Mouse (Mus musculus) cerebellum, adult (tissue): ENCODE measurements around the gene Krt76.

Experiments used
- ATAC-seq: cut with Nextera tagmentation; 2 replicates; pipeline ENCODE4 v1.9.2; 2017; ENCODE audit warnings: mild to moderate bottlenecking, moderate library complexity, mixed read lengths; ENCODE audit not compliant: insufficient number of reproducible peaks, low FRiP score, low TSS enrichment

The Krt76 gene

DNA sequence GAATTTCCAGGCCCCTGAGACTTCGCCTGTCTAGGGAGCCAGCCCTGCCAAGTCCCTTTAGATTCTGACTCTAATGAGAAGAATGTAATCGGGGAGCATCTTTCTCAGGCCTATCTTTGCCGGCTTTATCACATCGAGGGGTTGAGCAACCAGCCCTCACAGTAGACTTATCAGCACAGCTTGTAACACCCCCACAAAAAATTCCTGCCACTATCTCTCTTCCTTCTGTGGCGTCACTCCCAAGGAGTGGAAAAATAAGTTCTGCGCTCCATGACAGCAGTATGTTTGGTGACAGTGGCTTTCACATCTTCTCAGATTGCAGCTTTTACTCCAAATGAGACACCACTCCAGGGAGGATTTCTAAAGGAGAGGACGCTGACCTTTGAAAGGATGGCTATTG is 26.0 kb downstream of the Krt76 start:
- ATAC-seq, result no peak

DNA sequence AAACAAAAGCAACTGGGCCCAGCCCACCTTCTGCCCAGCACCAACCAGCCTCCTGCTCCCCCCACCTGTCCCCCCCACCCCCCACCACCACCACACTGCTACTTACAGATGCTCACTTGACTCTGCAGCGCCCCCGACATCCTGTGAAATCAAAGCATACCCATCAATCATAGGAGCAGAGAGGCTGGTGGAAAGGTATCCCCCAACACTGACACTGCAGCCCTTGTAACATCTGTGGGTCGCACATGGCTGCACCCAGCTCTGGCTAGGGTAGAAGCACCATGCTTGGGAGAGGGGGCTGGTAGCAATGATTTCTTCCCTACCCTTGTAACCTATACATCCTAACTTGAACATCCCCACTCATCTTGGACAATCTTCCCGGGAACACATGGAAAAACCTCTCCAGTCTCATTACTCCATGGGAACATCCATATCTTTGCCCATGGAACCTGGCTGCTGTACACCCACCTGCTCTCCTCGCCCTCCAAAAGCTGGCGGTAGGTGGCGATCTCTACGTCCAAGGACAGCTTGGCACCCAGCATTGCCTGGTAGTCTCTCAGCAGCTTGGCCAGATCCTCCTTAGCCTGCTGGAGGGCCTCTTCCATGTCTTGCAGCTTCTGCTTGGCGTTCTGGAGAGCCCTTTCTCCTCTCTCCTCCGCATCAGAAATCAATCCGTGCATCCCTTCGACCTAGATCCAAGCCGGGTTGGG is 32.1 kb downstream of the Krt76 start:
- no peak for ATAC-seq

DNA sequence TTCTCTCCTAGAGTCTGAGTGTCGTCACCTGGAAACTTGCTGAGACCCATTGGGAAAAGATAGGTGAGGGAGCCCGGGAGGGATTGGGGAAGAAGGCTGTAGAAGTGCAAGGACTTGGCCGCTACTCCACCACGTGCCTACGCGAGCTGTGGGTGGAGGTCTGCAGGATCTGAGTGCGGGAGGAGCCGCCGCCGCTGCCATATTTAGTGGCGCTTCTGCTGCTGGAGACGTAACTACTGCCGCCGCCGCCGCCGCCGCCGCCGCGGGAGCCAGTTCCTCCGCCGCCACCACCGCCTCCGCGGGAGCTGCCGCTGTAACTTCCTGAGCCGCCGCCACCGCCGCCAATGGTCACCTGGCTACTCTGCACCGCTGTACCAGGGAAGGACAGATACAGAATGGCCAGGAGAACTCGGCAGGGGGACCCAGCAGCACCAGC is 33.0 kb downstream of the Krt76 start:
- no peak for ATAC-seq

DNA sequence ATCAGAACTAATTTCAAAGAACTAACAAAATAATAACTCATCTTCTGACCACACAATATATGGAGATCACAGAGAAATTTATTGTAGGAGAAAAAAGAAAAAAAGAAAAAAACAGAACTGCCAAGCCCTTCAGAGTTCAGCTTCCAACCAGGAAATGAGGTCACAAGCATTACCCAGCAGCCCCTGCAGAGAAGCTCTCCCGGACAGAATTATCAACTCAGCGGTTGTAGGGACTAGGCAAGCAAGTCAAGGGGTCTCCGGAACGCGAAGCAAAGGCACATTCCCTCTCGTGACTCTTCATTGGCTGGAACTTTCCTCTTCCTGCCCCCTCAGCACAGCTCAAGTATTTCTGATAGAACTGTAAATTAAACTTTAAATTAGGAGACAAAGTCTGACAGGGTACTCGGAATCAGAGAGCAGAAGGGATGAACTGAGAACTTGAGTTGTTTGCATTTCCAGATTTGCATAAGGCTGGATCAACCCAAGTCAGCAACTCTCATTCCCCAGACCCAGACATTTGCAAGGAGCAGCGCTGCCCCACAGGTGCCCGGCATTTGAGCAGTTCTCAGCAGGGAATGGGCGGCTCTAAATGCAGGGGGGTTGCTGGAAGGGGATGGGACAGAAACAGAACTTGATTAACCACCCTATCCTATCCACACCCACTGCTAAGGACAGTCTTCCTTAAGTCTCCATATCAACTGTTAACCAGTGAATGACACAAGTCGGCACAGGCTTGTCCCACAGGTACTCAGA is 33.9 kb downstream of the Krt76 start:
- no peak for ATAC-seq

DNA sequence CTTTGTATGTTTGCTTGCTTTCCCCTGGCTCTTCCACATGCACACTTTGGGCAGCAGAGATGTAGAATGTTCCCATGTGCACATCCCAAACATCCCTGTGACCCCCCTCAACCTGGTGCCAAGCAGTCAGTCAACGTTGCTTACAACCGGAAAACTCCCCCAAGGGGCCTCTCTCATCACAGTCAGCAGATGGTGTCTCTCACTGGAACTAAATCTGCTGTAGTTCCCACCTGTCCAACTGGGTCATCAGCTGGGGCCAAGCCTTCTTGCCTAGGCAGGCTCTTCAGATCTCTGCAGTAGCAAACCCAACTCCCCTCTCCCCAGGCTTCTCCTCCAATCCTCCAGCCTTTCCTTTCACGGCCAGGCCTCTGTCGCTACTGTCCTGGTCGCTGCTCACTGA is 36.0 kb downstream of the Krt76 start:
- ATAC-seq, result no peak

DNA sequence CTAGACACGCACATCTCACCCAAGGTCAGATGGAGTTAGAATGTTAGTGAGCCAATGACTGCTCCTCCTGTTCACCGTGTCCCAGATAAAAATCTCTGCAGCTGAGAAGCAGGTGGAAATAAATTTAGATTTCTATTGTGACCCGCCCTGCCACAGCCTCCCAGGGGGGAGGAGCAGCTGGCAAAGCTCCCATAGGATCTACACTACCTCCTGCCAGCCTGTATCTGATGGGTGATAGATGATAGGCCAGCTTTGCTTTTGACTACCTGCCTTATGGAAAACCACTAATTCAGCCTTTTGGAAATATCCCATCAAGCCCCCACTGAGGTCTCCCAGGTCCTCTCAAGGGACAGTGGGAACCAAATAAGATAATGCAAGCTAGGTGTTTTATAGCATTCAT is 37.0 kb downstream of the Krt76 start:
- no peak for ATAC-seq

DNA sequence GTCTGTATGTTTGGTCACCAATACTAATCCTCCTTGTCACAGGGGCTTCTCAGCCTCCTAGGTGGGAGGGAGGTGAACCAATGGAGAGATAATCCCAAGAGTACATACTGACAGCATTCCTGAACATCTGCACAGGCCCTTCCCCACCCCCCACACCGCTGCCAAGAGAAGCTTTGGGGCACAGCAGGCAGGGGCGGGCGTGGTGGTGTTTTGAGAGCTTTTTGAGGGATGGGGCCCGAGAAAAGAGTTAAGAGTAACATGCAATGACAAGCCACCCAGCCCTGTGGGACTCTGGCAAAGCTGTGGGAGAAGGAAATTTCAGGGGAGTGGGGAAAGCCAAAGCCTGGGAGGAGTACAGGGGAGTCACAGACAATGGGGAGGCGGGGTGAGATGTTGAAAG is 38.4 kb downstream of the Krt76 start:
- no peak for ATAC-seq

DNA sequence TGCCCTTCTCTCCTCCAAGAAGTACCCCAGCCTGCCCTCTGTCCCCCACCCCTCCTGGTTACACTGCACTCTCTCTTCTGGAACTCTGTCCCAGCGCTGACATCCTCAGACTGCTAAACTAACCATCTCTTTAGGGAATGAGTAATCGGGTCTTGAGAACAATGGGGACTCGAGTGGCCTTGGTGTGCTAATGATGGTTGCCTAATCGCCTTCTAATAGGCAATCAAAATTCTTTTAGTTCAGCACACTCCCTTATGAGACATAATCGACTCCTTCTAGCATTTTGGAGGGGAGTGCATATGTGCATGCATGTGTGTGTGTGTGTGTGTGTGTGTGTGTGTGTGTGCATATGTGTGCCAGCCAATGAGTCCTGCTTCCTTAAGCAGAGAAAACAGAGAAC is 40.1 kb downstream of the Krt76 start:
- ATAC-seq, result no peak

DNA sequence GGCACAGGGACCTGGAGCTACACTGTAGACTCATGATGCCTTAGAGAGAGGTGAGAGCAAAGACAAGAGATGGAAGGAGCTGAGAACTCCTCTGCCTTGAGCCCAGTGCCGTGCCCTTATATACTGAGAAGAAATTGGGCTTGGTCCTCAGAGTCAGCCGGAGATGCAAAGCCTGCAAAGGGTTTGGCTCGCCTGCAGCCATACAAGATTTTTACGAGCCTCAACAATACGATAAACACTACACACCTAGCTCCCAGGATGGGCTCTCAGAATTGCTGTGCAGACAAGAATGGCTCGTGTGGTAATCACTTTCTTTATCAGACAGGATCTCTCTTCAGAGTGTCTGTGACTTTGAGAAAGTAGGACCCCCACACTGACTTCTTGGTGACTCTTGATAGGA is 42.0 kb downstream of the Krt76 start, which contains the start of gene Krt1:
Krt1 (minus strand) TSS at position 101 of the 400 bp plus-strand sequence.
- no peak for ATAC-seq

DNA sequence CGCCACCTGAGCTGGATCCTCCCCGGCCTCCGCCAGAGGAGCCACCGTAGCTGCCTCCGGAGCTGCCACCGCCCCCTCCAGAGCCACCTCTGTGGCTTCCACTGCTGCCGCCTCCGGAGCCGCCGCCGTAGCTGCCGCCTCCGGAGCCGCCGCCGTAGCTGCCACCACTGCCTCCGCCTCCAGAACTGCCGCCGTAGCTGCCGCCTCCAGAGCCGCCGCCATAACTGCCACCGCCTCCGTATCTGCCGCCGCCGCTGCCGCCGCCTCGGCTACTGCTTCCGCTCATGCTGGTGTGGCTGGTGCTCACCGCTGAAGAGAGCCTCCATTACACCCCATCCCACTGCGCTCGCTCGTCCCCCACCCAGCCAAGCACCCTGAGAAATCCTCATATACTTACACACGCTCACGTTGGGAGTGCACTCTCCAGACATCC is 46.7 kb downstream of the Krt76 start:
- peak; percentile 54; the same call in 1 of the 2 replicates for ATAC-seq

DNA sequence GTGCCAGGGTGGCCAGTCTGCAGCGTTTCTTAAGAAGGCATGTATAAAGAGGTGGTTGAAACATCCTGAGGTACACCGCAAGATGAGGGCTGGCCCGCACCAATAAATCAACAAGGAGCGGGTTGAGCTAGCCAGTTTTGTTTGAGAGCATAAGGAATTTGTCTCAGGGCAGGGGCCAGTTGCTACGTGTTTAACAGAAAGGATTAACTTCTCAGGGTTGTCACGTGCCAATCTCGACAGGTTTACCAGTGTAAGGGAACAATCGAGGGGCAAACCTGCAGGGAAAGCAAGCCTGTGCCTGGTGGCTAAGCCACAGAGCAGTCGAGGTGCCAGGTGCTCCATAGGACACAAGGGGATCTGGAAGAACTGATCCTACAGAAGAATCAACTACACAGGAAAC is 49.5 kb downstream of the Krt76 start:
- ATAC-seq, result no peak

DNA sequence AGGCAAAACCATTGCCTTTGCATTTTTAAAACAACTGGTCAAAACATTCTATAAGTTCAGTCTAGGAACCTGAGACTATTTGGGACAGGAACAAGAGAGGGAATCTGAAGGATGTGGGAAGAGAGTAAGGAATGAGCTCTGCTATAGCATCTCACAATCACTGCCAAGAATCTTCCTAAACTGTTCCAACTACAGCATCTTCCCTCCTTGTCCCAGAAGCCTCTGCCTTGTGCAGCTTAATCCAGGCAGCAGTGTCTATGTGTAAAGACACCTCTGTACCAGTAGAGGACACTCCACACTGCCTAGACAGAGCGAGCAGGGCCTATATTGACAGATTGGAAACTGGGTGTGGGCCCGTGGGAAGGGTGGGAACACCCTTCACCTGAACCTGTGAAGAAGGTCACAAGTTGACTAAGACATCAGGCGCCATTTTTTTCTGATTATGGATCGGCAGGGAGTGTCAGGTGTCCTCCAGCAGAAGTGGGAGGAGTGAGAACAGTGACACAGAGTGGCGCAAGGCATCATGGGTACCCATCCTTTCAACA is 57.9 kb downstream of the Krt76 start:
- no peak for ATAC-seq
